Mouse (Mus musculus): ENCODE measurements around the gene Olfr749. TPM values are rescaled to one million over a fixed set of nuclear protein-coding genes. Genes with fewer than 3 reads are reported as not detected.
A peak's percentile ranks its signal among the peaks of the same experiment; 100 is the strongest.
"Not testable (repeated sequence)": the region's sequence is repeated elsewhere in the genome, so short reads cannot be mapped to it uniquely, and the experiment has no call there.

Olfr749 gene
- total and polyA plus RNA-seq, 2 experiments from 2014 or later = not detected

DNA sequence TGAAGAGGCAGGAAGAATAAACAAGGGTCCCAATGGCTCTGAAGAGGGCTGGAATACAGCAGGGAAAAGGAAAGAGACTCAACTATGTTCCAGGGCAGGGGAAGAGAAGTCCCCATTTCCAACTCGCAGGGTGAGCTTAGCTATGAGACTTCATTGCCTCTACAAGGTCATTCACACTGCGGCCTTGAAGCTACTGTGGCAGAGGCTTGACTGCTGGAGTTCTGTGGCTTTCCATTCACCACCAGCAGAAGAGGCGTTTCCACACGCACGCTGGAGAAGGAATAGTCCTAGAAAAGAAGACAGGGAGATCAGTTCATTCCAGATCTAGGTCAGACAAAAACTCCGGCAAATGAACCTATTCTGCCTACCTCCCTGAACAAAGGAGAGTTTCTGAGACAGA is 20.8 kb upstream of the Olfr749 start:
- H3K4me3 ChIP-seq (ENCODE audit: low read length) = no peak overlapping the region
- H3K9me3 ChIP-seq (ENCODE audit: low read length) = no peaks in the 10 kb centered on the region
- DNase-seq (ENCODE audit: low spot score) = no peak
- WGBS = 93% methylated on average over 6 of the region's 6 CpGs
- H3K9ac ChIP-seq (replicated peaks; ENCODE audit: low read length) = no peak overlapping the region
- H3K36me3 ChIP-seq (ENCODE audit: insufficient read depth, low read length) = peaks cover 39% of the 10 kb centered on the region
- no peaks in the 10 kb centered on the region for H3K4me1 ChIP-seq (ENCODE audit: insufficient read depth, low read length)
- H3K27me3 ChIP-seq (ENCODE audit: insufficient read depth, low read length) = no peaks in the 10 kb centered on the region
- no peak for TF ChIP-seq CTCF (IDR thresholded peaks at IDR 0.05; ENCODE audit: low read depth)
- no peak overlapping the region for H3K4me2 ChIP-seq (ENCODE audit: low read depth, low read length)
- H3K27ac ChIP-seq = no peak overlapping the region
- no peak for ATAC-seq

DNA sequence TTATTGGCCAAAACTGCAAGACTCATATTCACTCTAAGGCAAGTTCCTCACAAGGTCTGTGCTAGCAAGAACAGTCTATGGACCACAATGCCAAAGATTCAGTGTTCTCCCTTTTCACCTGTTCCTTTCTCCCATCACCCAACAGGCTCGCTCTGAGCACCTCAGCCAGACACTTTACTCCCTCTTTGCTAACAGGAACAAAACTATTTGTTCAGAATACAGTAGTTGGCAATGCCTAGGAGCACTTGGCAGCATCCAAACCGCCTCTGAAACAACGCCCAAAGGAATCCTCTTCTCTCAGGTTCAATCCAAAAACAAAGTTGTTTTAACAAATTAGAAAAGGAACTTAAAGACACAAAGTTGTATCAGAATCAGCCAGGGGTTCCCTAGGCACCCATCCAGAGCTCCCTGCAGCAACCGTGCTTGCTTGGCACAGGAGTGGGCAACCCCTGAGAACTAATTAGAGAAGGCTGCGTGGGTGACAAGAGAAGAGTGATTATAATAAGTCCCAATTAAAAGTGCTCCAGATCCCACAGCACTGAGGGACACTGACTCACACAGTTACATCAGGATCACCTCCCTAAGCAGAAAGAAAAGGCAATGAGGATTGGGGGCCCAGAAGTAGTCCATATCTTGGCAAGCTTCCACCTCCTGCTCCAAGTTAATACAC is 13.7 kb upstream of the Olfr749 start:
- ATAC-seq (no peak), DNase-seq (ENCODE audit: low spot score) (peak; percentile 1)
- TF ChIP-seq CTCF (IDR thresholded peaks at IDR 0.05; ENCODE audit: low read depth) = no peak
- H3K4me3 ChIP-seq (ENCODE audit: low read length) = no peak overlapping the region
- no peak overlapping the region for H3K27ac ChIP-seq
- no peaks in the 10 kb centered on the region for H3K4me1 ChIP-seq (ENCODE audit: insufficient read depth, low read length)
- no peak overlapping the region for H3K4me2 ChIP-seq (ENCODE audit: low read depth, low read length)
- no peaks in the 10 kb centered on the region; the same call in 1 of the 2 replicates for H3K36me3 ChIP-seq (ENCODE audit: insufficient read depth, low read length)
- H3K9ac ChIP-seq (replicated peaks; ENCODE audit: low read length) = no peak overlapping the region
- 55% methylated on average over 5 of the region's 5 CpGs for WGBS
- no peaks in the 10 kb centered on the region for H3K27me3 ChIP-seq (ENCODE audit: insufficient read depth, low read length)
- no peaks in the 10 kb centered on the region for H3K9me3 ChIP-seq (ENCODE audit: low read length)

DNA sequence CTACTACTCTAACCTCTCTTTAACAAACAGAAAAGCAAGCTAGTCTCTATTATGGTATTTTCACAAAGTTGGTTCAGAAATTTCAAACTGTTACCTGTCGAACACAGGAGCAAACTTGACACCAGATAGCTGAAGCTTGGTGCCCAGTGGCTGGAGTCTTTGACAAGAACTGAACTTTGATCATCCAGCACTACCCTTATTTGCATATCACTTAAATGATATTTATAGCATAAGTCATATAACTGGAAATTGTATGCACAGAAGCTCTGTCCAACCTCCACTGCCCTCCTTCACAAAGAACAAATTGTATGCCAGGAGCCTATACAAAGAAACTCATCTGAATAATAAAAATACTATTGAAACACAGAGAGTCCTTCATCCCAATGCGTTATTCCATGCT is 3.3 kb downstream of the Olfr749 start:
- no peaks in the 10 kb centered on the region for H3K4me1 ChIP-seq (ENCODE audit: insufficient read depth, low read length)
- DNase-seq (ENCODE audit: low spot score) = no peak

DNA sequence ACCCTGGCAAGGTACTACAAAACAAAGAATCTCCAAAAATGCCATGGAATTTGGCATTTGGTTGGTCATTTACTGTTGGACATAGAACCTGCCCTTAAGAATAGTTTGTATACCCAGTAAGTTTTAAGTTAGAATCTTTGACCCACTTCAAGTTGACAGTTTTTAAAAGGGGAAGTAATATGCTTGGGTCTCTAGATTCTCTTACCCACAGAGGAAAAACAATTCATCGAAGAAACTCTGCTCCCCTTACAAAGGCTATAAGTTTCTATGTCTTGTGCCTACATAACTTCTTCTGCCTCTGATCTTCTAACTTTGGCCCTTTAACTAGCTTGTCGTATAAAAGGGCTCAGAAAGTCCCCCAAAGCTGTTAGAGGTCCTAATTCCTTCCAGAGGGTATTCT is 4.6 kb downstream of the Olfr749 start:
- no peak for ATAC-seq
- WGBS = 77% methylated on average over 2 of the region's 2 CpGs

More for the DNA sequence above, 3.3 kb downstream of the Olfr749 start:
- H3K4me2 ChIP-seq (ENCODE audit: low read depth, low read length) = no peak overlapping the region
- TF ChIP-seq CTCF (IDR thresholded peaks at IDR 0.05; ENCODE audit: low read depth) = no peak
- no peaks in the 10 kb centered on the region for H3K36me3 ChIP-seq (ENCODE audit: insufficient read depth, low read length)
- WGBS = 80% methylated on average over 2 of the region's 2 CpGs
- no peak overlapping the region for H3K9ac ChIP-seq (replicated peaks; ENCODE audit: low read length)
- no peak overlapping the region for H3K4me3 ChIP-seq (ENCODE audit: low read length)
- H3K9me3 ChIP-seq (ENCODE audit: low read length) = no peaks in the 10 kb centered on the region
- H3K27me3 ChIP-seq (ENCODE audit: insufficient read depth, low read length) = no peaks in the 10 kb centered on the region
- H3K27ac ChIP-seq = no peak overlapping the region
- no peak for ATAC-seq

DNA sequence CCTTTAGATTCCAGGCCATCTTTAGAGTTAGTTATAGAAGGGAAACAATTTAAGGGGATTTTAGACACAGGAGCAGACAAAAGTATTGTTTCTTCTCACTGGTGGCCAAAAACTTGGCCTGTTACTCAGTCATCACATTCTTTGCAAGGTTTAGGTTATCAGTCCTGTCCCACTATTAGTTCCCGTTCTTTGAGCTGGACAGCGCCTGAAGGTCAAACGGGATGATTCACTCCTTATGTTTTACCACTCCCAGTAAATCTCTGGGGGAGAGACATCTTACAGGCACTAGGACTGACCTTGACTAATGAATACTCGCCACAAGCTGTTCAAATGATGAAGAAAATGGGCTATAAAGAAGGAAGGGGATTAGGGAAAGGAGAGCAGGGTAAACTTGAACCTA is 22.5 kb downstream of the Olfr749 start:
- H3K9me3 ChIP-seq (ENCODE audit: low read length); ATAC-seq; H3K27me3 ChIP-seq (ENCODE audit: insufficient read depth, low read length); H3K4me1 ChIP-seq (ENCODE audit: insufficient read depth, low read length); H3K4me3 ChIP-seq (ENCODE audit: low read length); H3K27ac ChIP-seq; H3K9ac ChIP-seq (replicated peaks; ENCODE audit: low read length); H3K36me3 ChIP-seq (ENCODE audit: insufficient read depth, low read length); DNase-seq (ENCODE audit: low spot score); H3K4me2 ChIP-seq (ENCODE audit: low read depth, low read length): not testable (repeated sequence)
- WGBS = 92% methylated on average over 3 of the region's 4 CpGs

More for the DNA sequence above, 4.6 kb downstream of the Olfr749 start:
- Histone ChIP-seq H3K9ac (replicated peaks; ENCODE audit: low read length) (no peak overlapping the region), H3K4me3 (ENCODE audit: low read length) (no peak overlapping the region), H3K27ac (no peak overlapping the region), H3K4me1 (ENCODE audit: insufficient read depth, low read length) (no peaks in the 10 kb centered on the region), H3K9me3 (ENCODE audit: low read length) (no peaks in the 10 kb centered on the region), H3K36me3 (ENCODE audit: insufficient read depth, low read length) (no peaks in the 10 kb centered on the region), H3K27me3 (ENCODE audit: insufficient read depth, low read length) (no peaks in the 10 kb centered on the region), H3K4me2 (ENCODE audit: low read depth, low read length) (no peak overlapping the region)
- DNase-seq (ENCODE audit: low spot score) = no peak
- no peak for TF ChIP-seq CTCF (IDR thresholded peaks at IDR 0.05; ENCODE audit: low read depth)

DNA sequence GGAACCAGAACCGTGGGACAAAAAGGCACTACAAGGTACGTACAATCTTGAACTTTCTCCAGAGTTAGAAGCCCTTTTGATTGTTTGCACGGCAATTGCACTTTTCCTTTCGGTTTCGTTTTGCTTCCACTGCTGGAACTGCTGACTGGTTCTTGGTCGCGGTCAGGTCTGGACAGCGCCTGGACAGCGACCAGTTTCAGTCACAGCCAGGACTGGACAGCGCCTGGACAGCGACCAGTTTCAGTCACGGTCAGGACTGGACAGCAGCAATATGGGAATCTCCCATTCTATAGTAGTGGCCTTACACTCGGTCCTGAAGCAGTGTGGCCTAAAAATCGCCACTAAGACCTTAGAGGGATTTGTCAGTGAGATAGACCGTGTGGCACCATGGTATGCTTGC is 25.0 kb downstream of the Olfr749 start:
- 92% methylated on average over 15 of the region's 15 CpGs for WGBS

DNA sequence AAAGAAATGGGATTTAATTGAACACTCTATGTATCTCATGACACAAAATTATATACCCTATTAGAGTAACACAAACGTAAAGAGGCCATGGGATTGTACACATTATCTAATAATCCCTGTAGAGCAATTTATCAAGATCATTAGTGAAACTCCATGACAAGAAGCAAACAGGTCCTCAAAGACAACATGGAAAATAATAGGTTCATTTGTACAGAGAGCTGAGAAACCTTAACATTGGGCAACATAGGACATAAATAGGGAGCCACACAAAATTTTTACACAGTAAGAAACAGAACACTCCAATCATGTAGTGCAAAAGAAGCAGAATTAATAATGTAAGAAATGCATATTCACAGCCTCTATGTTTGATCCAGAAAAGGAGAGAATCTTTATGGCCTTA is 37.8 kb downstream of the Olfr749 start, which contains the start of gene Olfr748:
Gene Olfr748 (plus strand): TSS at position 301 of the 400 bp plus-strand sequence.
- no peaks in the 10 kb centered on the region for H3K4me1 ChIP-seq (ENCODE audit: insufficient read depth, low read length)
- WGBS = 77% methylated on average over 1 of the region's 1 CpGs
- H3K9ac ChIP-seq (replicated peaks; ENCODE audit: low read length) = no peak within 1 kb of the TSS
- no peak within 1 kb of the TSS for H3K4me2 ChIP-seq (ENCODE audit: low read depth, low read length)
- no peaks in the 10 kb centered on the region for H3K9me3 ChIP-seq (ENCODE audit: low read length)
- H3K4me3 ChIP-seq (ENCODE audit: low read length) = no peak within 1 kb of the TSS
- no peak within 1 kb of the TSS for H3K27ac ChIP-seq
- no peaks in the 10 kb centered on the region for H3K27me3 ChIP-seq (ENCODE audit: insufficient read depth, low read length)
- no peak for DNase-seq (ENCODE audit: low spot score)
- no peak for ATAC-seq
- TF ChIP-seq CTCF (IDR thresholded peaks at IDR 0.05; ENCODE audit: low read depth) = no peak
- H3K36me3 ChIP-seq (ENCODE audit: insufficient read depth, low read length) = no peaks in the 10 kb centered on the region

More for the DNA sequence above, 25.0 kb downstream of the Olfr749 start:
- not testable (repeated sequence) for H3K9me3 ChIP-seq (ENCODE audit: low read length); H3K4me1 ChIP-seq (ENCODE audit: insufficient read depth, low read length); H3K9ac ChIP-seq (replicated peaks; ENCODE audit: low read length); H3K36me3 ChIP-seq (ENCODE audit: insufficient read depth, low read length); H3K4me3 ChIP-seq (ENCODE audit: low read length); H3K27ac ChIP-seq; DNase-seq (ENCODE audit: low spot score); H3K4me2 ChIP-seq (ENCODE audit: low read depth, low read length); ATAC-seq; H3K27me3 ChIP-seq (ENCODE audit: insufficient read depth, low read length)
